Mouse (Mus musculus) macrophage (primary cell): Measurements from ENCODE around the gene 3100002H09Rik. TPM values are rescaled to one million over a fixed set of nuclear protein-coding genes. Genes with fewer than 3 reads are reported as not detected.

Experiments
- H3K27ac ChIP-seq: fragments of 350-480 bp; formaldehyde crosslinking; 2 replicates; pipeline ENCODE4 v1.9.0; 2021
- H3K36me3 ChIP-seq: fragments of 350-480 bp; formaldehyde crosslinking; 2 replicates; pipeline ENCODE4 v1.9.0; 2021; ENCODE audit errors: inconsistent target
- H3K4me3 ChIP-seq: fragments of 350-480 bp; formaldehyde crosslinking; 2 replicates; pipeline ENCODE4 v1.9.0; 2021; ENCODE audit errors: inconsistent target
- H3K79me2 ChIP-seq: fragments of 350-480 bp; formaldehyde crosslinking; 2 replicates; pipeline ENCODE4 v1.9.0; 2021; ENCODE audit errors: inconsistent target
- WGBS: methylation state at CpG from one replicate; pipeline ENCODE4 v1.1.7; 2026; ENCODE audit warnings: inconsistent platforms; ENCODE audit not compliant: missing documents; 5-methylcytosine and 5-hydroxymethylcytosine counted together
- polyA plus RNA-seq: library from polyadenylated mRNA; stranded (reverse); fragments of 250-400 nt; gene quantifications from 3 replicates; pipeline ENCODE4 v1.2.4, GENCODE M21; 2018; ENCODE audit warnings: inconsistent platforms

3100002H09Rik gene
- polyA plus RNA-seq, 1 experiment from 2014 or later: 0.19 TPM

GRCm38 (mm10) chr4:124631456-124631855, 20.9 kb upstream of the 3100002H09Rik start:
- Histone ChIP-seq H3K27ac (no peak overlapping the region), H3K79me2 (no peaks in the 10 kb centered on the region), H3K36me3 (no peaks in the 10 kb centered on the region), H3K4me3 (no peak overlapping the region)
- WGBS: 45% methylated on average over 4 of the region's 4 CpGs

GRCm38 (mm10) chr4:124626836-124627235, 16.2 kb upstream of the 3100002H09Rik start:
- Histone ChIP-seq H3K4me3 (no peak overlapping the region), H3K27ac (no peak overlapping the region), H3K79me2 (no peaks in the 10 kb centered on the region), H3K36me3 (no peaks in the 10 kb centered on the region)
- WGBS: 78% methylated on average over 1 of the region's 1 CpGs

GRCm38 (mm10) chr4:124624111-124624581, 13.5 kb upstream of the 3100002H09Rik start:
- WGBS: 71% methylated on average over 7 of the region's 7 CpGs

GRCm38 (mm10) chr4:124622566-124622965, 12.0 kb upstream of the 3100002H09Rik start:
- 91% methylated on average over 5 of the region's 5 CpGs for WGBS
- no peaks in the 10 kb centered on the region for H3K79me2 ChIP-seq
- no peak overlapping the region for H3K27ac ChIP-seq
- H3K4me3 ChIP-seq: no peak overlapping the region
- H3K36me3 ChIP-seq: no peaks in the 10 kb centered on the region

More at GRCm38 (mm10) chr4:124624111-124624581, 13.5 kb upstream of the 3100002H09Rik start:
- Histone ChIP-seq H3K4me3 (no peak overlapping the region), H3K27ac (no peak overlapping the region), H3K36me3 (no peaks in the 10 kb centered on the region), H3K79me2 (no peaks in the 10 kb centered on the region)

GRCm38 (mm10) chr4:124621406-124621805, 10.8 kb upstream of the 3100002H09Rik start:
- no peaks in the 10 kb centered on the region for H3K36me3 ChIP-seq
- no peak overlapping the region for H3K4me3 ChIP-seq
- 75% methylated on average over 10 of the region's 11 CpGs for WGBS
- H3K79me2 ChIP-seq: no peaks in the 10 kb centered on the region
- no peak overlapping the region for H3K27ac ChIP-seq

GRCm38 (mm10) chr4:124618599-124618998, 8.0 kb upstream of the 3100002H09Rik start:
- WGBS: 18% methylated on average over 16 of the region's 16 CpGs
- H3K27ac ChIP-seq: no peak overlapping the region
- H3K4me3 ChIP-seq: no peak overlapping the region
- H3K79me2 ChIP-seq: no peaks in the 10 kb centered on the region
- no peaks in the 10 kb centered on the region for H3K36me3 ChIP-seq

GRCm38 (mm10) chr4:124616636-124617035, 6.0 kb upstream of the 3100002H09Rik start:
- Histone ChIP-seq H3K27ac (no peak overlapping the region), H3K79me2 (no peaks in the 10 kb centered on the region), H3K36me3 (no peaks in the 10 kb centered on the region), H3K4me3 (no peak overlapping the region)
- no CpG with 5 or more reads among the region's 1 CpGs for WGBS

GRCm38 (mm10) chr4:124615986-124616385, 5.4 kb upstream of the 3100002H09Rik start:
- WGBS: 76% methylated on average over 8 of the region's 9 CpGs
- H3K4me3 ChIP-seq: no peak overlapping the region
- H3K79me2 ChIP-seq: no peaks in the 10 kb centered on the region
- H3K27ac ChIP-seq: no peak overlapping the region
- no peaks in the 10 kb centered on the region for H3K36me3 ChIP-seq

- no peak overlapping the region for H3K27ac ChIP-seq
- WGBS: 52% methylated on average over 14 of the region's 14 CpGs
- no peaks in the 10 kb centered on the region for H3K36me3 ChIP-seq
These were observed 4.9 kb upstream of the 3100002H09Rik start for GRCm38 (mm10) chr4:124615406-124615960.

GRCm38 (mm10) chr4:124614189-124614588, 3.6 kb upstream of the 3100002H09Rik start:
- WGBS: 0% methylated on average over 1 of the region's 1 CpGs
- Histone ChIP-seq H3K36me3 (no peaks in the 10 kb centered on the region), H3K27ac (no peak overlapping the region), H3K79me2 (no peaks in the 10 kb centered on the region), H3K4me3 (no peak overlapping the region)

More at GRCm38 (mm10) chr4:124615406-124615960, 4.9 kb upstream of the 3100002H09Rik start:
- Histone ChIP-seq H3K4me3 (no peak overlapping the region), H3K79me2 (no peaks in the 10 kb centered on the region)

- H3K27ac ChIP-seq: no peak overlapping the region
- H3K79me2 ChIP-seq: no peaks in the 10 kb centered on the region
- WGBS: 69% methylated on average over 4 of the region's 4 CpGs
- no peaks in the 10 kb centered on the region for H3K36me3 ChIP-seq
- no peak overlapping the region for H3K4me3 ChIP-seq
These were observed 1.2 kb upstream of the 3100002H09Rik start for GRCm38 (mm10) chr4:124611768-124612167.

- Histone ChIP-seq H3K4me3 (no peak overlapping the region), H3K79me2 (no peaks in the 10 kb centered on the region), H3K36me3 (no peaks in the 10 kb centered on the region), H3K27ac (no peak overlapping the region)
- 77% methylated on average over 2 of the region's 2 CpGs for WGBS
These were observed 537 bp downstream of the 3100002H09Rik start for GRCm38 (mm10) chr4:124610066-124610465.

- Histone ChIP-seq H3K27ac (no peak overlapping the region), H3K79me2 (no peaks in the 10 kb centered on the region), H3K4me3 (no peak overlapping the region), H3K36me3 (no peaks in the 10 kb centered on the region)
- WGBS: 48% methylated on average over 8 of the region's 8 CpGs
These were observed 3.4 kb downstream of the 3100002H09Rik start for GRCm38 (mm10) chr4:124607166-124607565.

- H3K4me3 ChIP-seq: no peak overlapping the region
These were observed 4.4 kb downstream of the 3100002H09Rik start for GRCm38 (mm10) chr4:124606180-124606579.

GRCm38 (mm10) chr4:124605255-124605654, 5.3 kb downstream of the 3100002H09Rik start:
- Histone ChIP-seq H3K27ac (no peak overlapping the region), H3K4me3 (no peak overlapping the region), H3K36me3 (no peaks in the 10 kb centered on the region), H3K79me2 (no peaks in the 10 kb centered on the region)
- WGBS: 74% methylated on average over 5 of the region's 5 CpGs

More at GRCm38 (mm10) chr4:124606180-124606579, 4.4 kb downstream of the 3100002H09Rik start:
- 75% methylated on average over 3 of the region's 3 CpGs for WGBS
- H3K27ac ChIP-seq: no peak overlapping the region
- no peaks in the 10 kb centered on the region for H3K36me3 ChIP-seq
- no peaks in the 10 kb centered on the region for H3K79me2 ChIP-seq

GRCm38 (mm10) chr4:124603712-124604111, 6.9 kb downstream of the 3100002H09Rik start:
- H3K79me2 ChIP-seq: no peaks in the 10 kb centered on the region
- no peak overlapping the region for H3K27ac ChIP-seq
- H3K4me3 ChIP-seq: no peak overlapping the region
- H3K36me3 ChIP-seq: no peaks in the 10 kb centered on the region
- WGBS: 26% methylated on average over 9 of the region's 9 CpGs
